Mouse (Mus musculus): ENCODE data around the gene Slmap. TPM values are rescaled to one million over a fixed set of nuclear protein-coding genes. Genes with fewer than 3 reads are reported as not detected.

Gene Slmap
- total and polyA plus RNA-seq, 3 experiments, result 19.0 to 61.0 (median 51.0) TPM

- Histone ChIP-seq H3K4me2 (ENCODE audit: insufficient read depth, low read depth, poor library complexity, severe bottlenecking) (no peak overlapping the region), H3K36me3 (replicated peaks in 1 of 2; ENCODE audit: control insufficient read depth in 1 of 2, insufficient read depth in 1 of 2, low read length in 1 of 2) (peaks cover 3 to 32% of the 10 kb centered on the region in 2 experiments), H3K9ac (ENCODE audit: insufficient read depth, low read depth) (no peak overlapping the region), H3K4me3 (replicated peaks in 1 of 3; ENCODE audit: low read depth in 2 of 3, low read length in 2 of 3, poor library complexity in 1 of 3) (no peak overlapping the region), H3K9me3 (replicated peaks; ENCODE audit: low read length) (no peaks in the 10 kb centered on the region), H3K27me3 (replicated peaks) (no peaks in the 10 kb centered on the region), H3K27ac (ENCODE audit: insufficient read depth, low read depth) (no peak overlapping the region), H3K79me2 (replicated peaks; ENCODE audit: control insufficient read depth, extremely low read depth, insufficient read depth, poor library complexity, severe bottlenecking) (peaks cover 34% of the 10 kb centered on the region), H3K4me1 (ENCODE audit: control insufficient read depth in 1 of 2, insufficient read depth in 2 of 2) (peaks cover 4 to 25% of the 10 kb centered on the region in 2 experiments)
- in situ Hi-C loops (cut with MboI; ENCODE audit: low pct_ligation_motif_present, low pct_unique_long_range_greater_than_20kb, low sequenced_read_pairs) (no loop called here), dilution Hi-C loops (cut with MboI; ENCODE audit: extremely low pct_ligation_motif_present, extremely low pct_unique_long_range_greater_than_20kb, low sequenced_read_pairs) (no loop called here)
- no peak for TF ChIP-seq SIN3A (IDR thresholded peaks at IDR 0.05; ENCODE audit: low read length)
- no peak for TF ChIP-seq TCF12 (IDR thresholded peaks at IDR 0.05; ENCODE audit: low read depth, low read length)
- TF ChIP-seq RCOR1 (conservative IDR thresholded peaks at IDR 0.05; ENCODE audit: low read depth, low read length), result no peak
- no peak for TF ChIP-seq JUND (conservative IDR thresholded peaks at IDR 0.05; ENCODE audit: low read depth, low read length)
- no peak for DNase-seq (ENCODE audit: extremely low read depth)
Observed at GRCm38 (mm10) chr14:26515802-26516201, 18.9 kb downstream of the Slmap start.

GRCm38 (mm10) chr14:26510545-26510944 is 24.2 kb downstream of the Slmap start:
- TF ChIP-seq MXI1 (IDR thresholded peaks at IDR 0.05; ENCODE audit: low read depth, low read length) (no peak), RCOR1 (conservative IDR thresholded peaks at IDR 0.05; ENCODE audit: low read depth, low read length) (no peak), MYC (IDR thresholded peaks at IDR 0.05; ENCODE audit: low read depth, low read length) (no peak), NRF1 (IDR thresholded peaks at IDR 0.05; ENCODE audit: low read depth, low read length) (no peak), POLR2AphosphoS2 (IDR thresholded peaks at IDR 0.05; ENCODE audit: low read depth, low read length) (no peak), MAFK (IDR thresholded peaks at IDR 0.05; ENCODE audit: insufficient replicate concordance, low read length) (no peak), NELFE (IDR thresholded peaks at IDR 0.05; ENCODE audit: low read depth, low read length) (no peak)
- no peak overlapping the region for H3K9ac ChIP-seq (ENCODE audit: insufficient read depth, low read depth)
- no peaks in the 10 kb centered on the region for H3K27me3 ChIP-seq (replicated peaks)
- peaks cover 4 to 18% of the 10 kb centered on the region in 2 experiments for H3K4me1 ChIP-seq (ENCODE audit: control insufficient read depth in 1 of 2, insufficient read depth in 2 of 2)
- dilution Hi-C loops (cut with MboI; ENCODE audit: extremely low pct_ligation_motif_present, extremely low pct_unique_long_range_greater_than_20kb, low sequenced_read_pairs), result no loop called here
- H3K36me3 ChIP-seq (replicated peaks in 1 of 2; ENCODE audit: control insufficient read depth in 1 of 2, insufficient read depth in 1 of 2, low read length in 1 of 2), result peaks cover 0 to 33% of the 10 kb centered on the region in 2 experiments
- DNase-seq (ENCODE audit: extremely low read depth), result no peak
- no peak overlapping the region for H3K4me2 ChIP-seq (ENCODE audit: insufficient read depth, low read depth, poor library complexity, severe bottlenecking)
- in situ Hi-C loops (cut with MboI; ENCODE audit: low pct_ligation_motif_present, low pct_unique_long_range_greater_than_20kb, low sequenced_read_pairs), result no loop called here
- H3K4me3 ChIP-seq (replicated peaks in 1 of 3; ENCODE audit: low read depth in 2 of 3, low read length in 2 of 3, poor library complexity in 1 of 3), result no peak overlapping the region
- H3K9me3 ChIP-seq (replicated peaks; ENCODE audit: low read length), result no peaks in the 10 kb centered on the region
- H3K27ac ChIP-seq (ENCODE audit: insufficient read depth, low read depth), result no peak overlapping the region
- H3K79me2 ChIP-seq (replicated peaks; ENCODE audit: control insufficient read depth, extremely low read depth, insufficient read depth, poor library complexity, severe bottlenecking), result peaks cover 20% of the 10 kb centered on the region

- peaks cover 3 to 38% of the 10 kb centered on the region in 2 experiments for H3K36me3 ChIP-seq (replicated peaks in 1 of 2; ENCODE audit: control insufficient read depth in 1 of 2, insufficient read depth in 1 of 2, low read length in 1 of 2)
- H3K9ac ChIP-seq (ENCODE audit: insufficient read depth, low read depth), result no peak overlapping the region
- dilution Hi-C loops (cut with MboI; ENCODE audit: extremely low pct_ligation_motif_present, extremely low pct_unique_long_range_greater_than_20kb, low sequenced_read_pairs), result no loop called here
- H3K4me1 ChIP-seq (ENCODE audit: control insufficient read depth in 1 of 2, insufficient read depth in 2 of 2), result peaks cover 0 to 24% of the 10 kb centered on the region in 2 experiments; a peak in 2 of 4 replicates
- H3K9me3 ChIP-seq (replicated peaks; ENCODE audit: low read length), result no peaks in the 10 kb centered on the region
- H3K79me2 ChIP-seq (replicated peaks; ENCODE audit: control insufficient read depth, extremely low read depth, insufficient read depth, poor library complexity, severe bottlenecking), result peaks cover 12% of the 10 kb centered on the region; the same call in 1 of the 2 replicates
- DNase-seq (ENCODE audit: extremely low read depth), result no peak
- H3K27ac ChIP-seq (ENCODE audit: insufficient read depth, low read depth), result no peak overlapping the region
- no peak for TF ChIP-seq IRF4 (IDR thresholded peaks at IDR 0.05; ENCODE audit: low read depth, low read length)
- no peak for TF ChIP-seq CHD1 (IDR thresholded peaks at IDR 0.05; ENCODE audit: low read depth, low read length)
- no peak for TF ChIP-seq HCFC1 (IDR thresholded peaks at IDR 0.05; ENCODE audit: low read depth, low read length)
- TF ChIP-seq TBP (conservative IDR thresholded peaks at IDR 0.05; ENCODE audit: low read depth, low read length), result no peak
- TF ChIP-seq POLR2AphosphoS2 (IDR thresholded peaks at IDR 0.05; ENCODE audit: low read depth, low read length), result no peak
- TF ChIP-seq CTCF (conservative IDR thresholded peaks at IDR 0.05 in 1 of 2, IDR thresholded peaks at IDR 0.05 in 1 of 2; ENCODE audit: low read depth in 2 of 2, low read length in 2 of 2), result no peak
- no peak for TF ChIP-seq PAX5 (IDR thresholded peaks at IDR 0.05; ENCODE audit: low read length)
- TF ChIP-seq UBTF (IDR thresholded peaks at IDR 0.05; ENCODE audit: low read depth, low read length), result no peak
- TF ChIP-seq RCOR1 (conservative IDR thresholded peaks at IDR 0.05; ENCODE audit: low read depth, low read length), result no peak
- no peak for TF ChIP-seq KAT2A (IDR thresholded peaks at IDR 0.05; ENCODE audit: insufficient replicate concordance, low read length)
- TF ChIP-seq ZNF384 (IDR thresholded peaks at IDR 0.05; ENCODE audit: low read depth, low read length), result no peak
- TF ChIP-seq EP300 (IDR thresholded peaks at IDR 0.05; ENCODE audit: low read length), result no peak
- no peak for TF ChIP-seq ETS1 (conservative IDR thresholded peaks at IDR 0.05; ENCODE audit: low read depth, low read length)
- no peak for TF ChIP-seq ZC3H11A (IDR thresholded peaks at IDR 0.05; ENCODE audit: low read depth, low read length)
- H3K4me2 ChIP-seq (ENCODE audit: insufficient read depth, low read depth, poor library complexity, severe bottlenecking), result no peak overlapping the region
- in situ Hi-C loops (cut with MboI; ENCODE audit: low pct_ligation_motif_present, low pct_unique_long_range_greater_than_20kb, low sequenced_read_pairs), result no loop called here
- no peaks in the 10 kb centered on the region for H3K27me3 ChIP-seq (replicated peaks)
- H3K4me3 ChIP-seq (replicated peaks in 1 of 3; ENCODE audit: low read depth in 2 of 3, low read length in 2 of 3, poor library complexity in 1 of 3), result no peak overlapping the region
Observed at GRCm38 (mm10) chr14:26508150-26508549, 26.6 kb downstream of the Slmap start.
